Mouse (Mus musculus): ENCODE measurements at regions not wholly inside any gene's neighbourhood (a gene's known extent, or its start where the extent isn't known, plus 50 kb on each side); places are given as distances from the start of the nearest gene placed in this dataset.

- TF ChIP-seq CTCF (IDR thresholded peaks at IDR 0.05; ENCODE audit: low read depth, low read length) (no peak), POLR2A (IDR thresholded peaks at IDR 0.05; ENCODE audit: insufficient read depth, low read length) (no peak)
Measured at GRCm38 (mm10) chr15:56077838-56078567, 1399.4 kb downstream of the Slc22a22 start.
